40 mouse cellular contexts compared by ENCODE assay signal in the genomic region with DNA sequence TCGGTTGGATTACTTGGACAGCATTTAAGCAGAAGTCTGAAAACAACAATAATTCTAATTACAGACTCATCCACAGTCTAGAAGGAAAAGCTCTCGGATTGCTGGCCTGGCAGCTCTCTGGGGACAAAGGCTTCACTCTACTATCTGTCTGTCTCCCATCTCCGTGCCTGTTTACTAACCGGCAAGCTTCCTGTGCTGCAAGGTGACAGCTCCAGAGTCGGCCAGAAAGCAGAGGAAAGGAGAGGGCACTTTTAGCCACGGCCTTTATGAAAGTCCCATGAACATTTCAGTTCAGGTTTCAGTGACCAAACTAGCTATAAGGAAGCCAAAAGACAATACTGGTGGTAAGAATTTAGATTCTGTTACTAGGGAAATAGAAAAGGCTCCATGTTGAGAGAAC. TPM values are rescaled to one million over a fixed set of nuclear protein-coding genes. Genes with fewer than 3 reads are reported as not detected.
"Had no signal": no experiment of that assay in that cellular context is flagged by ENCODE, and none has a peak within 500 bp of the region (broad histone marks: within the 10 kb centered on the region; RNA-seq: fewer than 3 reads in every experiment).

No protein-coding gene starts in this region.

- H3K27ac ChIP-seq: hindbrain, embryonic 13.5 days; hindbrain, embryonic 15.5 days; hindbrain, postnatal 0 days; kidney, embryonic 15.5 days; kidney, postnatal 0 days; limb, embryonic 13.5 days; limb, embryonic 15.5 days; liver, embryonic 13.5 days; liver, embryonic 15.5 days had no signal

- H3K4me1 ChIP-seq: hindbrain, embryonic 13.5 days; hindbrain, embryonic 15.5 days; kidney, embryonic 15.5 days; limb, embryonic 15.5 days had no signal

- H3K36me3 ChIP-seq: heart, embryonic 12.5 days; hindbrain, embryonic 13.5 days; hindbrain, embryonic 15.5 days; kidney, embryonic 15.5 days; limb, embryonic 13.5 days; limb, embryonic 15.5 days; liver, embryonic 13.5 days; liver, embryonic 15.5 days had no signal

- H3K9me3 ChIP-seq: heart, embryonic 12.5 days; hindbrain, embryonic 13.5 days; hindbrain, embryonic 15.5 days; kidney, embryonic 15.5 days; limb, embryonic 13.5 days; limb, embryonic 15.5 days; liver, embryonic 13.5 days; liver, embryonic 15.5 days had no signal

- H3K9ac ChIP-seq: forebrain, postnatal 0 days; heart, embryonic 12.5 days; hindbrain, embryonic 13.5 days; hindbrain, embryonic 15.5 days; kidney, embryonic 15.5 days; limb, embryonic 13.5 days; limb, embryonic 15.5 days; liver, embryonic 13.5 days; liver, embryonic 15.5 days had no signal

- H3K4me3 ChIP-seq: heart, embryonic 12.5 days; hindbrain, embryonic 13.5 days; hindbrain, embryonic 15.5 days; kidney, embryonic 15.5 days; limb, embryonic 13.5 days; limb, embryonic 15.5 days; liver, embryonic 13.5 days; liver, embryonic 15.5 days had no signal

- H3K27me3 ChIP-seq: heart, embryonic 12.5 days; hindbrain, embryonic 13.5 days; hindbrain, embryonic 15.5 days; kidney, embryonic 15.5 days; limb, embryonic 13.5 days; limb, embryonic 15.5 days; liver, embryonic 13.5 days; liver, embryonic 15.5 days had no signal

- DNase-seq: forebrain, postnatal 0 days; gastrocnemius, postnatal 10 days; gastrocnemius, postnatal 25 days; heart, adult 18-20 months; heart, postnatal 10 days; heart, postnatal 36 days; kidney, adult 11 months; kidney, adult 2 months; kidney, adult 9 months; kidney, postnatal 14 days; kidney, postnatal 36 days; layer of hippocampus, adult 9-11 months; layer of hippocampus, postnatal 36 days; left cerebral cortex, postnatal 4 days; liver, embryonic 13.5 days had no signal

- H3K4me2 ChIP-seq: heart, embryonic 12.5 days; hindbrain, embryonic 13.5 days; hindbrain, embryonic 15.5 days; kidney, embryonic 15.5 days; limb, embryonic 13.5 days; limb, embryonic 15.5 days; liver, embryonic 13.5 days; liver, embryonic 15.5 days had no signal

- ATAC-seq: forebrain, postnatal 0 days; hindbrain, postnatal 0 days; intestine, embryonic 16.5 days had no signal

RNA-seq across cellular contexts. Expression of a gene that starts 37.1 kb away (rescaled TPM):
- total RNA-seq: forebrain, postnatal 0 days; gastrocnemius, adult 18-20 months; gastrocnemius, postnatal 10 days; gastrocnemius, postnatal 25 days; heart, adult 18-20 months; heart, postnatal 10 days; heart, postnatal 36 days; hematopoietic stem cell, adult 5-6 weeks; hindbrain, postnatal 0 days; layer of hippocampus, adult 18-20 months; layer of hippocampus, adult 8-10 months; layer of hippocampus, postnatal 14 days; layer of hippocampus, postnatal 36 days; left cerebral cortex, adult 18-20 months; left cerebral cortex, postnatal 10 days; left cerebral cortex, postnatal 25 days; left cerebral cortex, postnatal 4 days; liver, adult 2 months had no signal
- polyA plus RNA-seq: forebrain, postnatal 0 days; gonadal fat pad, adult 2 months; heart, embryonic 12.5 days; heart, embryonic 14.5 days; heart, embryonic 16.5 days; hindbrain, embryonic 11.5 days; hindbrain, embryonic 13.5 days; hindbrain, embryonic 15.5 days; intestine, embryonic 14.5 days; intestine, embryonic 16.5 days; kidney, adult 2 months; kidney, embryonic 15.5 days; kidney, postnatal 0 days; limb, embryonic 11.5 days; limb, embryonic 13.5 days; limb, embryonic 15.5 days; liver, adult 2 months; liver, embryonic 13.5 days; liver, embryonic 15.5 days had no signal
